Mouse (Mus musculus) brain, embryonic 14.5 days (tissue): ENCODE data around the gene Adh7.

Experiments used
- CTCF ChIP-seq: fragments of 200-500 bp; IDR thresholded peaks from 2 replicates; pipeline ENCODE4 v1.5.1; 2012; ENCODE audit warnings: inconsistent platforms, mild to moderate bottlenecking, moderate library complexity, borderline replicate concordance; ENCODE audit not compliant: insufficient read depth, insufficient read length; ENCODE audit errors: extremely low read depth
- POLR2A ChIP-seq: fragments of 200-500 bp; IDR thresholded peaks from 2 replicates; pipeline ENCODE4 v1.6.1; 2012; ENCODE audit warnings: mild to moderate bottlenecking, inconsistent platforms, borderline replicate concordance; ENCODE audit not compliant: poor library complexity, insufficient read depth, insufficient read length, severe bottlenecking; ENCODE audit errors: extremely low read depth

DNA sequence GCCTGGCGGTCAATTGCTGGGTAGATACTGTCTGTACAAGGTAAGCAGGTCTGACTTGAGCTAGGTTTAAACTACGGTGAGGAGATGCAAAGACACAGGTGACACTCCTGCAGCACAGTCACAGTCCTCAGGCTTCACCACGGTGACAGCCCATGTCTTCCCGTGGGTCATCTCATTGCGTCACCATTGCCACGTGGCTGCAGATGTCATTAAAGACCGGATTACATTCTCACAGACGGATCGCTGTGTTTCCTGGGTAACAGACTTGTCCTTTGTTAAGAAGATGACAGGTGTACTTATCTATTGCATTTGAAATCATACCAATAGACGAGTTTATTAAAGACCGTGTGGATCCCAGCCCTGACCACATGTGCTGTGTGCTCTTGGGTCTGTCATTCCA is 3.6 kb downstream of the Adh7 start:
- TF ChIP-seq POLR2A: no peak
- no peak for TF ChIP-seq CTCF
